Mouse (Mus musculus) hematopoietic multipotent progenitor cell, adult 10-12 weeks (in vitro differentiated cells): ENCODE results near the gene Gm3558. TPM values are rescaled to one million over a fixed set of nuclear protein-coding genes. Genes with fewer than 3 reads are reported as not detected.

ENCODE experiments used
- polyA plus RNA-seq: library from polyadenylated mRNA; stranded (reverse); fragments of >175 nt; gene quantifications from 2 replicates; pipeline ENCODE4 v1.2.3, GENCODE M21; 2012; ENCODE audit warnings: low replicate concordance

The Gm3558 gene
- not detected in 2 replicates for polyA plus RNA-seq

GRCm38 (mm10) chr14:7568382-7568781 is at the start of gene Gm3558:
Gm3558 (minus strand) TSS chr14:7568566.

GRCm38 (mm10) chr14:7595492-7595891 is 27.1 kb upstream of the Gm3558 start, which contains the start of gene Gm10338:
Gm10338 (minus strand) TSS chr14:7595592.

Other genes starting within 250 kb of the Gm3558 start
- not detected in 2 replicates for gene Gm5797, start 236.2 kb downstream of the Gm3558 start, polyA plus RNA-seq
- not detected in 2 replicates for gene Gm8374, start 203.4 kb downstream of the Gm3558 start, polyA plus RNA-seq
- gene Gm3755, start 117.6 kb downstream of the Gm3558 start, polyA plus RNA-seq = not detected in 2 replicates
- gene Gm3752, start 84.8 kb downstream of the Gm3558 start, polyA plus RNA-seq = not detected in 2 replicates
- not detected in 2 replicates for gene Gm10338, start 27.0 kb upstream of the Gm3558 start, polyA plus RNA-seq
- gene Gm10128, start 75.4 kb upstream of the Gm3558 start, polyA plus RNA-seq = not detected in 2 replicates
- gene Gm26661, start 223.0 kb upstream of the Gm3558 start, polyA plus RNA-seq = not detected in 2 replicates
- 5.1 and 8.1 TPM in 2 replicates for gene Flnb, start 249.4 kb upstream of the Gm3558 start, polyA plus RNA-seq